Mouse (Mus musculus): Measurements from ENCODE around the gene Gimap7. TPM values are rescaled to one million over a fixed set of nuclear protein-coding genes. Genes with fewer than 3 reads are reported as not detected.

The Gimap7 gene
- total RNA-seq, 2 experiments from 2014 or later, result 0.27 to 1.7 TPM

- no peak for DNase-seq
Observed at GRCm38 (mm10) chr6:48692962-48693361, 25.5 kb upstream of the Gimap7 start.

- no peak for DNase-seq
Observed at GRCm38 (mm10) chr6:48696830-48697554, 21.4 kb upstream of the Gimap7 start.

GRCm38 (mm10) chr6:48697555-48697930 lies 20.9 kb upstream of the Gimap7 start:
- no peak for DNase-seq

- DNase-seq, result no peak
Observed at GRCm38 (mm10) chr6:48698066-48698856, 20.2 kb upstream of the Gimap7 start.

- no peak for DNase-seq
Observed at GRCm38 (mm10) chr6:48698888-48699287, 19.5 kb upstream of the Gimap7 start.

- peak in 1 of 2 experiments; percentile 86 for DNase-seq
Observed at GRCm38 (mm10) chr6:48700251-48701075, 18.0 kb upstream of the Gimap7 start.

GRCm38 (mm10) chr6:48702146-48702545 lies 16.3 kb upstream of the Gimap7 start:
- DNase-seq, result no peak

- no peak for DNase-seq
Observed at GRCm38 (mm10) chr6:48702601-48703000, 15.8 kb upstream of the Gimap7 start.

- no peak for DNase-seq
Observed at GRCm38 (mm10) chr6:48704146-48704545, 14.3 kb upstream of the Gimap7 start.

GRCm38 (mm10) chr6:48706130-48706529 lies 12.3 kb upstream of the Gimap7 start:
- DNase-seq, result no peak

- no peak for DNase-seq
Observed at GRCm38 (mm10) chr6:48720326-48720725, 1.9 kb downstream of the Gimap7 start.

GRCm38 (mm10) chr6:48723468-48723867 lies 5.0 kb downstream of the Gimap7 start:
- no peak for DNase-seq

- DNase-seq, result peak; percentile 75 to 90
Observed at GRCm38 (mm10) chr6:48725476-48725875, 7.1 kb downstream of the Gimap7 start.

GRCm38 (mm10) chr6:48727761-48728160 lies 9.3 kb downstream of the Gimap7 start:
- no peak for DNase-seq

- peak in 1 of 2 experiments; percentile 43 for DNase-seq
Observed at GRCm38 (mm10) chr6:48732864-48733304, 14.5 kb downstream of the Gimap7 start.

GRCm38 (mm10) chr6:48733660-48734059 lies 15.2 kb downstream of the Gimap7 start:
- DNase-seq, result no peak

- DNase-seq, result no peak
Observed at GRCm38 (mm10) chr6:48737053-48737452, 18.6 kb downstream of the Gimap7 start.

GRCm38 (mm10) chr6:48737688-48738087 lies 19.3 kb downstream of the Gimap7 start:
- DNase-seq, result peak; percentile 37 to 46

- DNase-seq, result peak; percentile 65 to 81
Observed at GRCm38 (mm10) chr6:48738961-48739779, 20.7 kb downstream of the Gimap7 start, which contains the start of gene Gimap1. Gimap1 (plus strand) TSS chr6:48739054.

GRCm38 (mm10) chr6:48739780-48740055 lies 21.3 kb downstream of the Gimap7 start:
- DNase-seq, result no peak

GRCm38 (mm10) chr6:48740501-48741169 lies 22.2 kb downstream of the Gimap7 start:
- DNase-seq, result no peak
